Mouse (Mus musculus) heart, postnatal 25 days (tissue): Measurements from ENCODE around the gene Samd10. TPM values are rescaled to one million over a fixed set of nuclear protein-coding genes. Genes with fewer than 3 reads are reported as not detected.

ENCODE experiments used
- DNase-seq: peaks from one replicate; pipeline ENCODE4 v3.0.0; 2022; ENCODE audit warnings: low spot score
- intact Hi-C: fragments of 180-260 bp; cut with DNase I; formaldehyde crosslinking; loops from one replicate; pipeline ENCODE4 v1.15.1; 2025
- total RNA-seq, 2 experiments: library from RNA; stranded (reverse); gene quantifications; 2 replicates each; pipeline ENCODE4 v1.2.3; 2021

Gene Samd10
- total RNA-seq: 1 to 10 TPM; 1.2 to 1.4 TPM

- DNase-seq: no peak
These were observed at the start of gene Samd10 for GRCm38 (mm10) chr2:181598454-181599351. TSS of gene Samd10 (minus strand) at chr2:181599212.

GRCm38 (mm10) chr2:181646626-181647472 is 47.8 kb upstream of the Samd10 start:
- intact Hi-C loops: no loop called here
- DNase-seq: no peak

More at GRCm38 (mm10) chr2:181598454-181599351, at the start of gene Samd10:
- intact Hi-C loops: loop anchor here (5.0 kb wide), 1 partner anchor 206 kb away; no protein-coding TSS in a partner anchor

- intact Hi-C loops: no loop called here
These were observed 46.7 kb upstream of the Samd10 start for GRCm38 (mm10) chr2:181645666-181646065.

GRCm38 (mm10) chr2:181644361-181644760 is 45.3 kb upstream of the Samd10 start:
- intact Hi-C loops: no loop called here
- no peak for DNase-seq

More at GRCm38 (mm10) chr2:181645666-181646065, 46.7 kb upstream of the Samd10 start:
- no peak for DNase-seq

- intact Hi-C loops: no loop called here
- DNase-seq: no peak
These were observed 36.9 kb upstream of the Samd10 start for GRCm38 (mm10) chr2:181635865-181636264.

- intact Hi-C loops: no loop called here
These were observed 33.6 kb upstream of the Samd10 start for GRCm38 (mm10) chr2:181632624-181633023.

GRCm38 (mm10) chr2:181628471-181628870 is 29.5 kb upstream of the Samd10 start:
- DNase-seq: no peak
- intact Hi-C loops: loop anchor here (10.0 kb wide), 1 partner anchor 236 kb away; the partner anchor contains the start of gene Polr3k

More at GRCm38 (mm10) chr2:181632624-181633023, 33.6 kb upstream of the Samd10 start:
- no peak for DNase-seq

- no peak for DNase-seq
- intact Hi-C loops: loop anchor here (2.0 to 10.0 kb wide), 2 partner anchors 55 to 241 kb away; partner anchors contain the start of gene Polr3k
These were observed 24.4 kb upstream of the Samd10 start for GRCm38 (mm10) chr2:181623401-181623800.

GRCm38 (mm10) chr2:181618761-181619495 is 19.9 kb upstream of the Samd10 start:
- no peak for DNase-seq
- intact Hi-C loops: no loop called here

- intact Hi-C loops: no loop called here
- DNase-seq: no peak
These were observed 3.4 kb upstream of the Samd10 start for GRCm38 (mm10) chr2:181602367-181602766.

- DNase-seq: no peak
- intact Hi-C loops: no loop called here
These were observed 2.7 kb upstream of the Samd10 start for GRCm38 (mm10) chr2:181601751-181602145.

GRCm38 (mm10) chr2:181600828-181601750 is 2.1 kb upstream of the Samd10 start:
- DNase-seq: peak; percentile 93

GRCm38 (mm10) chr2:181600226-181600758 is 1.3 kb upstream of the Samd10 start:
- no peak for DNase-seq
- intact Hi-C loops: no loop called here

More at GRCm38 (mm10) chr2:181600828-181601750, 2.1 kb upstream of the Samd10 start:
- intact Hi-C loops: no loop called here

GRCm38 (mm10) chr2:181597378-181598061 is 1.5 kb downstream of the Samd10 start:
- no peak for DNase-seq
- intact Hi-C loops: loop anchor here (5.0 kb wide), 1 partner anchor 205 kb away; no protein-coding TSS in a partner anchor

GRCm38 (mm10) chr2:181596221-181596960 is 2.6 kb downstream of the Samd10 start:
- intact Hi-C loops: loop anchor here (5.0 kb wide), 1 partner anchor 204 kb away; no protein-coding TSS in a partner anchor
- no peak for DNase-seq

GRCm38 (mm10) chr2:181594946-181595696 is 3.9 kb downstream of the Samd10 start:
- intact Hi-C loops: loop anchor here (5.0 kb wide), 1 partner anchor 203 kb away; no protein-coding TSS in a partner anchor
- DNase-seq: no peak
